Mouse (Mus musculus) liver, embryonic 14.5 days (tissue): Measurements from ENCODE around the gene Lmcd1. TPM values are rescaled to one million over a fixed set of nuclear protein-coding genes. Genes with fewer than 3 reads are reported as not detected.

Source experiments
- ATAC-seq: fragments of 200-750 bp; cut with Nextera tagmentation; 2 replicates; pipeline ENCODE4 v1.8.0; 2017; ENCODE audit warnings: moderate number of reproducible peaks, mild to moderate bottlenecking, moderate library complexity; ENCODE audit not compliant: insufficient read depth
- DNase-seq, 3 experiments: peaks; one replicate each; pipeline ENCODE4 v3.0.0-alpha.2; 2012 to 2013; ENCODE audit warnings: low read depth in 3 of 3, low spot score in 3 of 3
- H3K27ac ChIP-seq: fragments of 300-500 bp; sonication (generic); 2 replicates; pipeline ENCODE4 v1.5.1; 2014; ENCODE audit warnings: moderate library complexity, mild to moderate bottlenecking, control low read depth, inconsistent platforms
- H3K27me3 ChIP-seq: fragments of 300-500 bp; sonication (generic); 2 replicates; pipeline ENCODE4 v1.6.1; 2014; ENCODE audit warnings: mild to moderate bottlenecking, low read length, moderate library complexity; ENCODE audit not compliant: control insufficient read depth, insufficient read depth
- H3K36me3 ChIP-seq: fragments of 300-500 bp; sonication (generic); replicated peaks from 2 replicates; pipeline ENCODE4 v1.6.1; 2014; ENCODE audit warnings: low read depth; ENCODE audit not compliant: control insufficient read depth, insufficient read depth
- H3K4me1 ChIP-seq, 2 experiments: fragments of 200-500 bp in 1 of 2; fragments of 300-500 bp in 1 of 2; sonication (generic) in 1 of 2; replicated peaks; 2 replicates each; pipeline ENCODE4 v1.6.1; 2012 to 2014; ENCODE audit warnings: antibody characterized with exemption in 1 of 2, inconsistent platforms in 1 of 2, low read length in 1 of 2; ENCODE audit not compliant: control insufficient read depth in 2 of 2, insufficient read depth in 2 of 2
- H3K4me2 ChIP-seq: fragments of 300-500 bp; sonication (generic); 2 replicates; pipeline ENCODE4 v1.6.1; 2014; ENCODE audit warnings: low read depth, mild to moderate bottlenecking, control low read depth, moderate library complexity
- H3K4me3 ChIP-seq, 2 experiments: fragments of 200-500 bp in 1 of 2; fragments of 300-500 bp in 1 of 2; sonication (generic) in 1 of 2; 2 replicates each; pipeline ENCODE4 v1.5.1; 2012 to 2014; ENCODE audit warnings: low read depth in 2 of 2, low read length in 2 of 2, mild to moderate bottlenecking in 2 of 2, control low read depth in 1 of 2, inconsistent platforms in 1 of 2, moderate library complexity in 1 of 2; ENCODE audit not compliant: insufficient read depth in 1 of 2
- H3K9ac ChIP-seq: fragments of 300-500 bp; sonication (generic); replicated peaks from 2 replicates; pipeline ENCODE4 v1.6.1; 2014; ENCODE audit warnings: mild to moderate bottlenecking, control low read depth, moderate library complexity
- H3K9me3 ChIP-seq: fragments of 300-500 bp; sonication (generic); 2 replicates; pipeline ENCODE4 v1.6.1; 2016; ENCODE audit warnings: low read length, mixed read lengths; ENCODE audit not compliant: control insufficient read depth
- CTCF ChIP-seq: IDR thresholded peaks from 2 replicates; pipeline ENCODE4 v1.5.1; 2016; ENCODE audit warnings: antibody characterized with exemption, low read depth, control low read depth
- EP300 ChIP-seq: IDR thresholded peaks from 2 replicates; pipeline ENCODE4 v1.6.1; 2016; ENCODE audit warnings: antibody characterized with exemption, low read depth
- WGBS: fragments of 180-500 bp; shearing (Covaris S2); extraction: QIAGEN DNeasy Blood & Tissue Kit; methylation state at CpG from one replicate; pipeline ENCODE4 v1.1.7; 2014; ENCODE audit not compliant: insufficient replicate concordance; 5-methylcytosine and 5-hydroxymethylcytosine counted together
- polyA plus RNA-seq, 2 experiments: library from polyadenylated mRNA; depleted of rRNA in 1 of 2; stranded (reverse) in 1 of 2; unstranded in 1 of 2; fragments of >200 nt; fragmentation: Nextera tagmentation in 1 of 2; extraction: Ambion mirVana in 1 of 2; gene quantifications; 2 replicates each; pipeline versions ENCODE4 v1.2.1 to v1.2.3; 2012 to 2014

The Lmcd1 gene
- polyA plus RNA-seq, 2 experiments = 0.27 to 0.39 TPM

DNA sequence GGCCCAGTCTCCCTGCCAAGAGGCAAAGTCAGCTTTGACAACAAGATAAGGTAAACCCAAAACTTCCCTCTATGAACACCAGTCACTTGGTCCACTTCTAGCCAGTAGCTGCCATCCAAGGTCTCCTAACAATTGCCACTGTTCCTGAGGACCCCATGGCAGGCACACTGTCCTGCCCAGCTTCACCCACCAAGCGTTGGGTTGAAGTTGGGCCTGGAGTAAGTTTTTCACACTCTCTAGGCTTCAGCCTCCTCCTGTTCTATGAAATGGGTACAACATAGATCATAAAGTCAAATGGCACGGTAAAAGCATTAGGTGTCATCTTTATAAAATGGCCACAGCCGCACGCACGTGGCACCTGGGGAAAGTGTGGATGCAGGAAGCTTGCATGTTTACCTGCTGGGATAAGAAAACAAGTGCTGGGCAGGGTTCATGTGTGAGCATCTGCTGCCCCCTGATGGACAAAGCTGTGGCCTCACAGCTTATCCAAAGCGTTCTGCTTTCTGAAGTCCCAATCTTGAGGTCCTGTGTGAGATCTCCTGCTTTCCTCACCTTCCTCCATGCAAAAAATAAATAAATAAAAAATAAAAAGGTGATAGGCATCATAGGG lies 88.9 kb downstream of the Lmcd1 start:
- Histone ChIP-seq H3K27me3 (no peaks in the 10 kb centered on the region), H3K36me3 (no peaks in the 10 kb centered on the region), H3K4me1 (no peaks in the 10 kb centered on the region), H3K9me3 (no peaks in the 10 kb centered on the region), H3K4me2 (no peak overlapping the region), H3K9ac (no peak overlapping the region), H3K27ac (no peak overlapping the region), H3K4me3 (no peak overlapping the region)
- no peak for DNase-seq
- WGBS = 30% methylated on average over 6 of the region's 6 CpGs
- TF ChIP-seq CTCF (peak; percentile 59), EP300 (no peak)
- no peak for ATAC-seq

DNA sequence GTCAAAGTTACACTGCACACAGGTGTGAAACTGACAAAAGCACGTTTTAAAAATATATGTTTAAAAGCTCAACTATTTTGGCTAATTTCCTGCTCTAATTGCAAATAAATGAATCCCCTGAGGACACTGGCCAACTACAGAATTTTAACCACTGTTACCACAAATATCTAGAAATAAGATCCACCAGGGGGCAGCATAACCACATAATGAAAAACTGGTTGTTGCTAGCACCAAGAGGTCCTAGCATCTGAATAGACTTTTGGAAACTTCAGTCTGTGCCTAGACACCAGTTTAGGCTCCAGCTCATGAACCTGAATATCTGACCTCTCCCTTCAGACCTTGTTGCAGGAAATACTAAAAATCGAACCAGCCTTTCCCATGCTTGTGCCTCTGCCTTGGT lies 91.0 kb downstream of the Lmcd1 start:
- WGBS = 15% methylated on average over 2 of the region's 2 CpGs
- TF ChIP-seq EP300 (no peak), CTCF (peak; percentile 30)
- Histone ChIP-seq H3K27me3 (no peaks in the 10 kb centered on the region), H3K4me2 (no peak overlapping the region), H3K4me3 (no peak overlapping the region), H3K9me3 (no peaks in the 10 kb centered on the region), H3K9ac (no peak overlapping the region), H3K27ac (no peak overlapping the region), H3K4me1 (no peaks in the 10 kb centered on the region), H3K36me3 (no peaks in the 10 kb centered on the region)
- no peak for ATAC-seq
- peak in 2 of 3 experiments; percentile 3 to 7 for DNase-seq

DNA sequence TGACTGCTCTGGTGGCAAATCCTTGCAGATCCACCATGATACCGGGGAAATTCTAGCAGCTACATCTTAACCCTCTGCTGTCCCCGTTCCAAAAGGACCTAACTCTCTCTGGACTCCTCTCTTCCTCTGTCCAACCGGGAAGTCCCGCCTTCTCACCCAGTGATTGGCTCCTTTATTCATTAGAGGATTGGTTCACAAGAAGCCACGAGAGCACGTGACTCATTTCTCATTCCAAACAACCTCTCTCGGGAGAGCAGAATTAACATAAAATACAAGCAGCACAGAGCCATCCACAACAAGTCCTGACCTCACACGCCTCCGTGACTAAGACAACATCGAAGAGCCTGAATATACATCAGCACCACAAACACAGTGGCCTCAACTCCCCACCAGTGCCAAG lies 91.7 kb downstream of the Lmcd1 start:
- H3K27me3 ChIP-seq = no peaks in the 10 kb centered on the region
- H3K27ac ChIP-seq = no peak overlapping the region
- WGBS = 65% methylated on average over 10 of the region's 10 CpGs
- H3K9me3 ChIP-seq = no peaks in the 10 kb centered on the region
- DNase-seq (no peak), ATAC-seq (no peak)
- H3K36me3 ChIP-seq = no peaks in the 10 kb centered on the region
- no peak overlapping the region for H3K9ac ChIP-seq
- TF ChIP-seq CTCF (no peak), EP300 (no peak)
- H3K4me3 ChIP-seq = no peak overlapping the region
- H3K4me2 ChIP-seq = no peak overlapping the region
- H3K4me1 ChIP-seq = no peaks in the 10 kb centered on the region

DNA sequence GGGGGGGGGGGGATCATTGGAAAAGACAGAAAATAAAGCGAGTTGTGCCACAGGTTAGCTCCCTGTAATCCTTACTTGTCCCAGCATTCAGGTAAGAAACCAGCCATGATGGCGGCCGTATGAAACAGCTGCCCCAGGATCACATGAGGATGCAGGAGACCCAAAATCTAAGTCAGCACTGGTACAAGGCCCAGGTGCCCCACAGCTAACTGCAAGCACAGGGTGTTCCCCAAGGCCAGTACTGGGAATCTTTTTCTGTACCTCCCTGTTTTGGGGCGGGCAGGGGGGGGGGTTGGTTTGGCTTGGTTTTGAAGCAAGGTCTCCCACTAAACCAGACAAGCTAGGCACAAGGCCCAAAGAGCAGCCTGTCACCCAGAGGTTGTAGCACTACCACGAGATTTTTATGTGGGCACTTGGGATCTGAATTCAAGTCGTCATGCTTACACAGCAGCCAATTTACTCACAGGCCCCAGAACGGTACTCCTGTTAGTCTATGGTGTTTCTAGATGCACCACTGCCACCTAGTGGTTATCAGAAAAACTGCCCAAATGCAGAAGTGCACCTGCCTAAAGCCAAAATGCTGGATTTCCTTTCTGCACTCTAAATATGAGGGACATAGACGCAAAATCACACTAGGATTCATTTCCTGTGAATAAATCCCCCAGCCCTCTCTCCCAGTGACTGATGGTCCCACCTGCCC lies 100.5 kb downstream of the Lmcd1 start:
- 37% methylated on average over 8 of the region's 8 CpGs for WGBS
- no peaks in the 10 kb centered on the region for H3K9me3 ChIP-seq
- DNase-seq = peak in 2 of 3 experiments; percentile 6 to 13
- H3K4me3 ChIP-seq = no peak overlapping the region
- H3K4me1 ChIP-seq = no peaks in the 10 kb centered on the region
- no peaks in the 10 kb centered on the region for H3K27me3 ChIP-seq
- no peaks in the 10 kb centered on the region for H3K36me3 ChIP-seq
- ATAC-seq = no peak
- H3K27ac ChIP-seq = no peak overlapping the region
- TF ChIP-seq CTCF = peak; percentile 80
- no peak for TF ChIP-seq EP300
- H3K4me2 ChIP-seq = no peak overlapping the region
- H3K9ac ChIP-seq = no peak overlapping the region

DNA sequence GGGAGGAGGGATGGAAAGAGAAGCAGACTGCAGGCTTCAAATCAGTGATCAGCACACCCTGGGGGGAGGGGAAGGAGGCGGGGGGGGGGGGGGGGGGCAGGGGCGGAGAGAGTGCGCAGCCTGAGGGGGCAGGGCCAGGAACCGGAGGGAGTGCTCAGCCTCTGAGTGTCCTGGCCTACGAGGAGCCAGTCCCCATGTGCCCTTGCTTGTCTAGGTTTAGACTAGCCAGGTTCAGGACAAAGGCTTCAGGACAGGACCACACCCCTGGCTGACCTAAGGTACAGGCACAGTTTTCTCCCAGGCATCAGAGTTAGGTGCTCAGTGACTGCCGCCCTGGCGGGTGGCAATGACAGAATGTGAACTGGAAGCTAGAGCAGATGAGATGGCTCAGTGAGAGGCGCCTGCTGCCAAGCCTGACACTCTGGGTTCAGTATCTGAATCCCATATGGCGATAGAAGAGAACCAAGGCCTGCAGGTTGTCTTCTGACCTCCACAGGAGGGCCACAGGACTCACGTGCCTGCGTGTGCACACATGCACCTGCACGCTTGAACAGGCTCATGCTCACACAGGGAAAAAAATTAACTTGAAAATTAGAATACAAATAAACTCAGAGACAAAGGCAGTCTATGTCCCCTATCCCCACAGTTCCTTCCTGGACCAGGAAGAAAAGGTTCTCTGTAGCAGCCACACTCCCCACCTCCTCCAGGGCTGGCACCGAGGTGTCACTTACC lies 102.3 kb downstream of the Lmcd1 start:
- Histone ChIP-seq H3K4me1 (no peaks in the 10 kb centered on the region), H3K27me3 (no peaks in the 10 kb centered on the region), H3K4me3 (no peak overlapping the region), H3K9ac (no peak overlapping the region), H3K27ac (no peak overlapping the region), H3K36me3 (no peaks in the 10 kb centered on the region), H3K9me3 (no peaks in the 10 kb centered on the region), H3K4me2 (no peak overlapping the region)
- ATAC-seq (no peak), DNase-seq (no peak)
- 44% methylated on average over 12 of the region's 13 CpGs for WGBS
- TF ChIP-seq EP300 (no peak), CTCF (no peak)
